8 mouse cellular contexts compared by ENCODE assay signal in genomic region chr4:45473129-45473528, GRCm38 (mm10). TPM values are rescaled to one million over a fixed set of nuclear protein-coding genes. Genes with fewer than 3 reads are reported as not detected.
DNase-seq lines count a peak whose midpoint lies in the region; ATAC-seq and TF ChIP-seq lines count a peak whose summit lies in the region.

No protein-coding gene starts in this region.

- no peaks in the 10 kb centered on the region for H3K9me3 ChIP-seq in liver, embryonic 11.5 days (ENCODE audit: control insufficient read depth, low read length)
- no peaks in the 10 kb centered on the region for H3K9me3 ChIP-seq in intestine, embryonic 14.5 days (ENCODE audit: control insufficient read depth, low read length)
- no peaks in the 10 kb centered on the region for H3K9me3 ChIP-seq in midbrain, embryonic 11.5 days (ENCODE audit: control insufficient read depth, low read length)
- no peaks in the 10 kb centered on the region for H3K9me3 ChIP-seq in stomach, postnatal 0 days (ENCODE audit: control insufficient read depth, low read length)

- H3K27me3 ChIP-seq in liver, embryonic 11.5 days (replicated peaks; ENCODE audit: control insufficient read depth, insufficient read depth, low read length) = no peaks in the 10 kb centered on the region
- no peaks in the 10 kb centered on the region for H3K27me3 ChIP-seq in intestine, embryonic 14.5 days (replicated peaks; ENCODE audit: control insufficient read depth, insufficient read depth, low read length)
- H3K27me3 ChIP-seq in midbrain, embryonic 11.5 days (ENCODE audit: control insufficient read depth, insufficient read depth, low read length) = no peaks in the 10 kb centered on the region
- no peaks in the 10 kb centered on the region for H3K27me3 ChIP-seq in stomach, postnatal 0 days (ENCODE audit: control insufficient read depth, insufficient read depth, low read length)

- H3K36me3 ChIP-seq in liver, embryonic 11.5 days (ENCODE audit: control insufficient read depth, insufficient read depth, low read length) = no peaks in the 10 kb centered on the region
- no peaks in the 10 kb centered on the region for H3K36me3 ChIP-seq in intestine, embryonic 14.5 days (ENCODE audit: control insufficient read depth, insufficient read depth, low read length)
- no peaks in the 10 kb centered on the region for H3K36me3 ChIP-seq in midbrain, embryonic 11.5 days (ENCODE audit: control insufficient read depth, insufficient read depth, low read length)
- no peaks in the 10 kb centered on the region for H3K36me3 ChIP-seq in stomach, postnatal 0 days (ENCODE audit: control insufficient read depth, insufficient read depth, low read length)

- peaks cover 45% of the 10 kb centered on the region for H3K4me1 ChIP-seq in liver, embryonic 11.5 days (replicated peaks; ENCODE audit: control insufficient read depth, insufficient read depth, low read length)
- H3K4me1 ChIP-seq in intestine, embryonic 14.5 days (replicated peaks; ENCODE audit: control insufficient read depth, insufficient read depth, low read length) = peaks cover 48% of the 10 kb centered on the region
- peaks cover 15% of the 10 kb centered on the region for H3K4me1 ChIP-seq in midbrain, embryonic 11.5 days (ENCODE audit: control insufficient read depth, insufficient read depth, low read length)
- peaks cover 28% of the 10 kb centered on the region for H3K4me1 ChIP-seq in stomach, postnatal 0 days (replicated peaks; ENCODE audit: control insufficient read depth, insufficient read depth)

- DNase-seq in liver = peak; percentile 45
- DNase-seq in liver, embryonic 11.5 days (ENCODE audit: low spot score) = no peak
- DNase-seq in cerebellum, postnatal 4 days (ENCODE audit: low spot score in 2 of 2) = peak; percentile 54 to 84
- DNase-seq in gastrocnemius, postnatal 4 days (ENCODE audit: low spot score in 2 of 2) = peak; percentile 66 to 87
- no peak for DNase-seq in intestine, embryonic 14.5 days (ENCODE audit: low spot score)
- DNase-seq in left cerebral cortex, adult 9 months (ENCODE audit: low spot score in 2 of 2) = peak; percentile 53 to 79
- no peak for DNase-seq in midbrain, embryonic 11.5 days (ENCODE audit: low spot score, missing footprints)
- DNase-seq in stomach, postnatal 0 days (ENCODE audit: low spot score) = peak; percentile 69

- TF ChIP-seq CTCF in stomach, postnatal 0 days (IDR thresholded peaks at IDR 0.05; ENCODE audit: low read depth) = no peak

- 34% methylated on average over 11 of the region's 11 CpGs for WGBS in liver, embryonic 11.5 days
- 27% methylated on average over 11 of the region's 11 CpGs for WGBS in intestine, embryonic 14.5 days
- WGBS in midbrain, embryonic 11.5 days = 46% methylated on average over 11 of the region's 11 CpGs
- WGBS in stomach, postnatal 0 days = 10% methylated on average over 11 of the region's 11 CpGs

- no peak overlapping the region for H3K4me3 ChIP-seq in liver, embryonic 11.5 days (ENCODE audit: low read depth, low read length)
- H3K4me3 ChIP-seq in intestine, embryonic 14.5 days (ENCODE audit: low read depth, low read length) = no peak overlapping the region
- H3K4me3 ChIP-seq in midbrain, embryonic 11.5 days (ENCODE audit: low read depth, low read length) = no peak overlapping the region
- H3K4me3 ChIP-seq in stomach, postnatal 0 days (ENCODE audit: low read depth, low read length) = no peak overlapping the region

- no peak for TF ChIP-seq EP300 in stomach, postnatal 0 days (optimal IDR thresholded peaks at IDR 0.05)

- H3K4me2 ChIP-seq in liver, embryonic 11.5 days = no peak overlapping the region
- H3K4me2 ChIP-seq in intestine, embryonic 14.5 days (ENCODE audit: low read length) = no peak overlapping the region
- no peak overlapping the region for H3K4me2 ChIP-seq in midbrain, embryonic 11.5 days
- H3K4me2 ChIP-seq in stomach, postnatal 0 days (replicated peaks; ENCODE audit: low read depth) = peak overlapping the region; percentile 11; the same call in 1 of the 2 replicates

- no peak overlapping the region for H3K9ac ChIP-seq in liver, embryonic 11.5 days (ENCODE audit: low read depth, low read length)
- H3K9ac ChIP-seq in intestine, embryonic 14.5 days (ENCODE audit: low read length) = no peak overlapping the region
- no peak overlapping the region for H3K9ac ChIP-seq in midbrain, embryonic 11.5 days (ENCODE audit: low read length)
- H3K9ac ChIP-seq in stomach, postnatal 0 days (ENCODE audit: low read length) = peak overlapping the region; percentile 47; the same call in 1 of the 2 replicates

- no peak overlapping the region for H3K27ac ChIP-seq in liver, embryonic 11.5 days (ENCODE audit: low read depth, low read length)
- H3K27ac ChIP-seq in intestine, embryonic 14.5 days (ENCODE audit: low read depth) = peak overlapping the region; percentile 48; the same call in 1 of the 2 replicates
- H3K27ac ChIP-seq in midbrain, embryonic 11.5 days (ENCODE audit: low read depth, low read length) = peak overlapping the region; percentile 26; the same call in 1 of the 2 replicates
- peak overlapping the region; percentile 88 for H3K27ac ChIP-seq in stomach, postnatal 0 days (replicated peaks)

- ATAC-seq in liver, embryonic 11.5 days (replicated peaks; ENCODE audit: low FRiP score) = no peak
- 0 out of 2 replicates have a peak, but pooled peaks have one; percentile 12 for ATAC-seq in intestine, embryonic 14.5 days (replicated peaks; ENCODE audit: low FRiP score, low TSS enrichment, low read depth)
- ATAC-seq in midbrain, embryonic 11.5 days (ENCODE audit: low FRiP score) = peak; percentile 89
- ATAC-seq in stomach, postnatal 0 days (ENCODE audit: low FRiP score, low TSS enrichment) = peak; percentile 43; the same call in 1 of the 2 replicates

RNA-seq across cellular contexts. Expression of gene Shb, which starts 59.1 kb away (rescaled TPM):
- polyA plus RNA-seq in liver, embryonic 11.5 days (2014; fragmentation: Nextera tagmentation; extraction: Ambion mirVana) = 6.1 and 6.2 TPM in 2 replicates
- 10 to 100 TPM; 16.8 to 23.5 TPM for total RNA-seq in gastrocnemius, postnatal 4 days (2021)
- 5.3 and 7.3 TPM in 2 replicates for polyA plus RNA-seq in intestine, embryonic 14.5 days (2014; fragmentation: Nextera tagmentation; extraction: Ambion mirVana)
- polyA plus RNA-seq in midbrain, embryonic 11.5 days (2014; fragmentation: Nextera tagmentation; extraction: Ambion mirVana) = 2.7 and 2.8 TPM in 2 replicates
- polyA plus RNA-seq in stomach, postnatal 0 days (2015; fragmentation: Nextera tagmentation; extraction: Ambion mirVana) = 5.5 and 6.9 TPM in 2 replicates

Comparison
In these comparisons a context has a peak if more than half of its experiments do, and no peak if none do; other contexts are left out.
1. DNase-seq: peak in liver (single experiment), cerebellum, postnatal 4 days (2 of 2), gastrocnemius, postnatal 4 days (2 of 2), left cerebral cortex, adult 9 months (2 of 2) and stomach, postnatal 0 days (single experiment); none in liver, embryonic 11.5 days (single experiment), intestine, embryonic 14.5 days (single experiment) and midbrain, embryonic 11.5 days (single experiment).